Mouse (Mus musculus): ENCODE results near the gene Por.

Por gene

DNA sequence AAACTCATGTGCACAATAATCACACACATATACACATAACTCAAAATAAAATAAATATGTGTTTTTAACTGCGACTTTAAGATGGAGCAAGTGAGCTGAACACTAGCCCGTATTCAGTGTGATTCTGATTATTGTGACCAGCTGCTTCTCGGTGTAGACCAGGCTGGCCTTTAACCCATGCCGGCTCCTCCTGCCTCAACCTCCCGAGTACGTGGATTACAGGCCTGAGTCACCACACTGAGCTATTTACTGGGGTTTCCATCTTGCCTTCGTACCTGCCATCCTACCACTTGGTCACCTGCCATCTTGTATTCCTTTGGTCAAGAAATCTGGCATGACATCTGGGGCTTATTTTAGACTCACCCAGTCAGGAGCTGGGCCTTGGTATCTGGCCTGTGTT lies 33.6 kb downstream of the Por start:
- no peak for DNase-seq

DNA sequence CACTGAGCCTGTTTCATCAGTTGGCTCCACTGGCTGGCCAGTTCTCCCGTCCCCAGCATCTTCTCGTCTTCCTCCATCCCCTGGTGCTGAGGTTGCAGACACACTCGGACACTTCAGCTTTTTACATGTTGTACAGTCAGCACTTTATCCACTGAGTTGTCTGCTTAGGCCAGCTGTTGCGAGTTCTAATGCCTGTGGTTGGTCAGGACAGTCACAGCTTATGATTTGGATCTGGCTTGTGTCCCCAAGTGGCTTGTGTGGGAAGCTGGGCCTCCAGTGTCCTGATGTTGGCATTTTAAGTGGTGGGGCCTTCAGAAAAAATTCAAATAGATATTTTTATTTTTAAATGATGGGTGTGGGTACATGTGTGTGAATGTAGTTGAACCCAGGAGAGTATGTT lies 35.5 kb downstream of the Por start:
- no peak for DNase-seq

DNA sequence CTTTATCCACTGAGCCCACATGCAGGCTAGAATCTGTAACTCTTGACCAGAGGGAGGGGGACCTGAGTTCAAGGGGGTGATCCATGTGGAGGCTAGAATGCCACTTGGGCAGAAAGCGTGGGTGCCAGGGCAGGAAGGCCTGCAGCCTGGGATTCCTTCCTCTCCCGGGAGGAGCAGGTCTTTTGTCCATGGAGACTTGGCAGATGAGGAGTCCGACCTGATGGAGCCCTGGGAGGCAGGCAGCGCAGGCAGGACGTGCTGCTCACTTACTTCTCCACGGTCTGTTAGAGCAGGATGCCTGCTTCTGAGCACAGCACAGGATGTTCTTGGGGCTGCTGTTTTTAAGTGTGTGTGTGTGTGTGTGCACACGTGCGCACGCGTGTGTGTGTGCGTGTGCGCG lies 37.2 kb downstream of the Por start:
- DNase-seq: no peak

DNA sequence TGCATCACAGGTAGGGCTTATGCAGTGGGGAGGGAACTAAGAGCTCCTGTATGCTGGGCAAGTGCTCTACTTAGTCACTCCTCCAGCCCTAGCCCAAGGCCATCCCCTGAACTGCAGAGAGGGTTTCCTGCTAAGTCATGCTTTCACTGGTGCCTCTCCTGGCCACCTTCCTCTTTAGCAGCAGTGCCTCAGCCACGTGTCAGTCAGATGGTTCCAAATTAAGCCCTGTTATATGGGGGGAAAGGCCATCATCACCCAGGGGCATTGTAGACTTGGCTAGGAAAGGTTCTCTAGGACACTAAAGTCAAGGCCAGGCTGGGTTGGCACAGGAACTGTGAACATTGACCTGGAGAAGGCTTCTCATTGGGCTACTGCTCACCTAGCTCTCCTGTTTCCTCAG lies 38.0 kb downstream of the Por start:
- peak in 1 of 2 experiments; percentile 43 for DNase-seq

DNA sequence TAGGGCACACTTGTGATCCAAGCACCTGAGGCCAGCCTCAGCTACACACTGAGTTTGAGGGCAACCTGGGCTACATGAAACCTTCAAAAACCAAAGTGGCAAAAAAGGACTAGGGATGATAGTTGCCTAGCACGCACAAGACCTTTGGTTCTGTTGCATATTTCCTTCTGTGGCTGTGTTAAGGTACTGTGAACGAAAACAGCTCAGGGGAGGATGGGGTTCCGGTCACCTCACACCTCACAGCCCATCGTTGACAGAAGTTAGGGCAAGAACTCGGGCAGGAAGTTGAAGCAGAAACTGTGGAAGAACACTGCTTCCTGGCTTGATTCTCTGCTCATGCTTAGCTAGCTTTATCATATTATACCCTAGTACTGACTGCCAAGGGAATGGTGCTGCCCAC lies 39.9 kb downstream of the Por start:
- DNase-seq: no peak

DNA sequence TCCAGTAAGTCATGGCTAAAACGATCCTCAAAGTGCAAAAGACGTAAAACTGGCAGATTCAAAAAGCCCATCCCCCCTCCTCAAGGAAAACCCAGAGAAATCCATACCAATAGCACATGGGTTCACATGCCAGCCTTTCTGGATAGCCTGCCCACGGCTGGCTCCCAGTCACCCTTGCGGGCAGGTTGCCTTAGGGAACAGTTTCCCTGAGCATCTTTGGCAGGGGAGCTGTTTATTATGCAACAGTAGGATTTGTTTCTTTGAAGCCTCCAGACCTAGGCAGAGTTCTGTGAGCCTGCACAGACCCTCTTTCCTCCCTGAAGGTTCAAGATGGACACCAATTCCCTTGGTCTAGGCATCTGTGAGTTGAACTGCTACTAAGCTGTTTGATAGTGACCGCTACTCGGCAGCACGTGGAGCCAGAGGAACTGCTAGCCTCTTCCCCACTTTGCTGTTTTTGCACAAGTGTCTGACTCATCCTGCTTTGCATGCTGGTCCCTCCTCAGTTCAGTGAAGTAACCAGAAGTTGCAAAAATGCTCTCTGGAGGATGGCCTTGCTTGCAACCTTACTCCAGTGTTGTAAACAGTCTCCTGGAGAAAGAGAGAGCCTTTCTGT lies 40.9 kb downstream of the Por start:
- peak in 1 of 2 experiments; percentile 48 for DNase-seq

DNA sequence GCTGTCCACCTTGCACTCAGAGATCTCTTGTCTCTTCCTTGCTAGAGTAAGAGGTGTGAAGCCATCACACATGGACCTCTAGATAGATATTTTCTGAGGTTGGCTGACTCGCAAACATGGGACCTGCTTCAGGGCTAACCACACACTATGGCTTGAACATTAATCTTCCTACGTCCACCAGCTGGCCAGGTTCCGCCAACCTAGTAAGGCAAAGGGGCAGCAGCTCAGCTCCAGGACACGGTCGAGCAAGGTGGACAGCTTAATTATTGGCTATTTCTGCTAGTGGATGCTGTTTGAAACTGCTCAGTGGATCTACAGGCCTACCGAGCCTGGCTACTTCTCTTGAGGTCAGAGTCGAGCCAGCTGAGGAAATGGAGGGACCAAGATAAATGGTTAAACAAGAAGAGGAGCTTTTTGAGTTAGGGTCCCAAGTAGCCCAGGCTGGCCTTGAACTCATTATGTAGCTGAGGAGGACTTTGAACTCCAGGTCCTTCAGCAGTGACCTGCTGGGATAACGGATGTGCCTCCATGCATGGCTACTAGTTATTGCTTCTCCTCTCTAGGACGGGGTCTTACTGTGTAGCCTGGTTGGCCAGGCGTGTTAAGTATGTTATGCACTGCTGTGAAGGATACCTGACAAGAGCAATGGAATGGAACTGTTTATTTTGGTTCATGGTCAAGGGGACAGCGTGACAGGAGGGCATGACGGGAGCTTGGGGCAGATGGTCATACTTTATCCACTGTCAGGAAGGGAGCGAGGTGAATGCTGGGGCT lies 41.9 kb downstream of the Por start:
- no peak for DNase-seq

DNA sequence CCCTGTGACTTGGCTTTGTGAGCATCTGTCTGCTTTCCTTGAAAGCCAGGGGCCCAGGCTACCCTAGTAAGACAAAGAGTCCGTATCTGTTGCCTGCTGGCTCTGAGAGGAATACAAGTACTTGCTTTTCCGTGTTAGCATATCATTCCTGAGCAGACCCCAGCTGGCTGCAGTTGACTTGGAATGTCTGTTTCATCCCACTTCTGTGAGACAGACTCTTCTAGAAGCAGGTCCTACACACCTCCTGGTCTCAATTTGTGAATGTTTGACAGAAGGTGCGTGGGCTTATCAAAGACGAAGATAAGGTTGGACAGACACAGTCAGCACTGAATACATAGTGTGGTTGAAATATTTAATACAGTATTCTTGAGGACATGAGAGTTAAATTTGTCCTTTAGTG lies 43.0 kb downstream of the Por start:
- DNase-seq: no peak

DNA sequence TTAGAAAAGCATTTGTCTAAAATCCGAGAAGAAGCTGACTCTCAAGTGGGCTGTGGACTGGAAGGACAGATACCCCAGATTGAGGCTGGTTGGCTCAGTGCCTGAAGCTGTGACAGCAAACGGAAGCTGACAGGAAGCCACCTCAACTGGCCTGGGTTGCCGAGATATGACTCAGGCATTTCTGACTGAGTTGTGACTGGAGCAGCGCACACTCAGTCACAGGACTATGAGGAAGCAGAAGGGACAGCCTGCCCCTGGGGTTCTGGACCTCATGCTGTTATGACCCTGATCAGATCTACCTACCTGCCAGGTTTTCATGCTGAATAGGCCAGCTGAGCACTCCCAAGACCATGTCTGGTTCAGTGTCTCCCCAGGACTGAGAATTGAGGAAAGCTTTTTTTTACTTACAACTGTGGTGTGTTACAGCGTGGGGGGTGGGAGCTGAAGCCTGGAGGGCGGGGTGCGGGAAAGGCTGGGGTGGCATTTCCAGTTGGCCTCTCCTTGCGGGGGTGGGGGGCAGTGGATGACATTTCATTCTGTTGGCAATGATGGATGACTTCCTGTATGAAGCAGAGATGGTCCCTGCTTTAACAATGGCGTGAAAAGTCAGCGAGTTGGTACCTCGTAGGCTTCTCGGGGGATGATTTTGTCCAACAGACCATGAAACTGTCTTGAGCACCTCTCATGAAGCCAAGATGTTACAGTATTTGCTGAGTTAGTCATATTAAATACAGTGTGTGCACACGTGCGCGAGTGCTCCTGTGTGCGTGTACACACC lies 43.8 kb downstream of the Por start:
- peak; percentile 82 to 84 for DNase-seq

DNA sequence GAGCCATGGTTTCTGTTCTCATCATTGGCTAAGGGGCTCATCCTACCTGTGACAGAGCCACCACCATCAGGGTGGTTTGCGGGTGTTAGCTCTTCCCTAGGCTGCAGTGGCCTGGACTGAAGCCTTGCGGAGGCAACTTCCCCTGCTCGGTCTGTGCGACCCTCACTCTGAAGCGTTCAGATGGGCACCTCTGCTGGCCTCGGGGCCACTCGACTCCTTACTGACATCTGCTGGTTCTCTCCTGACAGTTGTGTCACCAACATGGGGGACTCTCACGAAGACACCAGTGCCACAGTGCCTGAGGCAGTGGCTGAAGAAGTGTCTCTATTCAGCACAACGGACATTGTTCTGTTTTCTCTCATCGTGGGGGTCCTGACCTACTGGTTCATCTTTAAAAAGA lies 45.8 kb downstream of the Por start:
- peak in 1 of 2 experiments; percentile 50 for DNase-seq

DNA sequence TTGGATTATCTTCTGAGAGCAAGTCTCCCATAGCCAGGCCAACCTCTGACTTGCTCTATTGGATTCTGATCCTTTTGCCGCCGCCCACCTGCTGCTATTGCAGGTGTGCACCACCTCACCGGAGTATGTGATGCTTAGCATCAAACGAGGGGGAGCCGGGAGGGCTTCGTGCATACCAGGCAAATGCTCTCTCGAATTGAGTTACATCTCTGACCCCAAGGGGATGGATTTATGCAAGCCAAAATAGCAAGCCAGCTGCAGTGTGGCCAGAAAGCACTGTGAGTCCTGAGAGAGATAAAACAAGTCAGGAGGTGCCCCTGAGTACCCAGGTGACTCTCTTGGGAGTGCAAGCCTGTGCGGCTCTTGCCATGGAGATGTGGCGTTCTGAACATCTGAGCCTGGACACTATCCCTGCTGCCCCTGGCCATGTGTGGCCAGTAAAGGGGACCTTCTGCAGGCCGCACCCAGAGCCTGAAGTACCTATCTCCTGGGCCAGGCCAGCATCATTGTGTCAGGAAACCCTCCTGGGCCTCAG lies 49.8 kb downstream of the Por start:
- no peak for DNase-seq

DNA sequence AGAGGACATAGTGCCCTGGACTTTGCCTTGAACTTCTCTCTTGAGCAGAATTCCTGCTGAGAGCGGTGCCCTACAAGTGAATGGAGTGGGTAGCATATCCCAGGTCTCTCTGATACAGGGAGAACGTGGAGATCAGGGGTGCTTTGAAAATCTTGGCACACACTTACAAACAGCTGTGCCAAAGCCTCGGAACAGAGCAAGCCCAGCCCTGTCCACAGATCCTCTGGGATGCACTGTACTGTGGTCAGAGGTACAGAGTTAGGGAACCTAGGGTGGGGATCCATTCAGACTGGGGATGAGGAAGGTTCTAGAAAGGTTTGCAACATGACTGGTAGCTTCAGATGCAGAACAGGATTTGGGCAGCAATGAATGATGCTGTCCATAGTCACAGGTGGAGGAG lies 50.3 kb downstream of the Por start:
- DNase-seq: no peak

DNA sequence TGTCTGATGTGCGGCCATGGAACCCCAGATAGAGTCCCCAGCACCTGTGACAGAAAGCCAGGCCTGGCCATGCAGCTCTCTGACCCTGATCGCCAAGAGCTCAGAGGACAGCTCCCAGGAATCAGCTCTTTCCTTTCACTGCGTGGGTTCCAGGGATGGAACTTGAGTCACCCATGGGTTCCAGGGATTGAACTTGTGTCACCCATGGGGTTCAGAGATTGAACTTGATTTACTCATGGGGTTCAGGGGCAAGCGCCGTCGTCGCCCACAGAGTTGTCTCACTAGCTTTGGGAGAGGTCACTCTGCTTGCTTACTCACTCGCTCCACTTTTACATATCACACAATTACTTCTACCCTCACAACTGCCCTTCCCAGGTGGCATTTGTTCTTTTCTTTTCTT lies 51.2 kb downstream of the Por start:
- no peak for DNase-seq

DNA sequence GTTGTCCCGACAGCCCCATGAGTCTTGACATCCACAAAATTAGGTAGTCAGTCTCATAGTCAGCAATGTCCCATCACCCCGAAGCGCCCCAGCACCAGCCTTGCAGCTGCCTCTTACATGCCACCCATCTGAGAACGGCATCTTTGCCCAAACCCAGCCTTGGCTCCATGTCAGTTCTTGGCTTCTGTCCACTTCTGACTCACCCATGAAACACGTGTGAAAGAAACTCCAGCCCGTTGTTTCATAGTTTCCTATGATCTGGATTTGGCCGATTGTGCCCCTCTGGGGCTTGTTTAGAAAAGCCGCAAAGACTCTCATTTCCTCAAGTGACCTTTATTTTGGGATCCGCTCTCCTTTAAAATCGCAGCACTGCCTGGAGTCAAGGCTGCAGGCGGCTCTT lies 52.3 kb downstream of the Por start:
- DNase-seq: peak; percentile 71 to 74

DNA sequence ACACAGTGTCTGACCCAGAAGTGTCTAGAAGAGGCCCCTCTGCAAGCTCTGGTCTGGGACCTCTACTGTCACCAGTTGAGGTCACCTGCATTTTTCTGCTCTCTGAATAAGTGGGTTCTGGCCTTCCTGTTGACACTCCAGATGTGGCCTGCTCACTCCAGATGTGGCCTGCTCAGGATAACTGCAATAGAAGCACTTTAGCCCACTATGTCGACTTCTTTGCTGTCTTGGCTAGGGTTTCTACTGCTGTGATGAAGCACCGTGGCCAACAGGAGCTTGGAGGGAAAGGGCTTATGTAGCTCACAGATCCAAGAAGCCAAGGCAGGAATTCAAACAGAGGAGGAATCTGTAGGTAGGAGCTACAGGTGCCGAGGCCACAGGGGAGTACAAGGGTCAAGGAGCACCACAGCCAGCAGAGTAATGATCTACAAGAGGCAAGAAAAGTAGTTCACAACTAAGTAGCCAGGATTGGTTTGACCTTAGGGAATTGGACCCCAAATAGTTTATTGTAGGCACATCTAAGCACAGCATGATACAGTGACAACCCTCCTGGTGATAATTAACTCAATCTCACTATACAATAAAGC lies 53.4 kb downstream of the Por start:
- no peak for DNase-seq

DNA sequence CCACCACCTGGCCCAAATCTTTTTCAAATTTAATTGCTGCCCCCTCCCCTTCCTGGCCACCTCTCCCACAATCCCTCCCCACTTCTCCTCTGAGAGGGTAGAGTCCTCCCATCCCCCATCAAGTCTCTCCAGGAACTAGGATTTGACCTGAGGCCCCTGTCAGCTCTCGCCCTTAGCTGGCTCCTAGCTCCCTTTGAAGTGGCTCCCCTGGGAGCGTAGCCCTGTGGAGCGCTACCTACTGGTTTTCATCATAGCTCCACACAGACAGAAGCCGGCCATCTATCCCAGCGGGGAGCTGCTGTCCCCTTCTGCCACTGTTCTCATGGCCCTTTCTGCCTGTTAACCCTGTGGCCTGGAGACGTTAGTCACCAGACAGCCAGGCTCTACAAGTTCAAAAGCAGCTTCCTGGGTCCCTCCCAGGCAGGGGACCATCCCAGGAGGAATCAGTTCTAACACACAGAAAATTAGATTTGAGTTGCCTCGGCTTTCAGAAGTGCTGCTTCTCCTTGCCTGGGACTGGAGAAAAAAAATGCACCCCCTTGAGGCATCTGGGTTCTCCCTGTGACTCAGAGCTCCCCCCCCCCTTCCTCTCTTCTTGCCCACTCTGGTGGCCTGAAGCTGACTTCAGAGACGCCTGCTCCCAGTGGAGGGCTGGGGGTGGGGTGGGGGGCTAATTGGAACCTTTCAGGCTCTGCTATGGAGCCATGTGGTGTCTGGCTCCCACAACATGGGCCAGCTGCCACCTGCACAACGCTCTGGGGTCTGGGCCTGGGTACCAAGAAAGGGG lies 54.9 kb downstream of the Por start:
- DNase-seq: peak in 1 of 2 experiments; percentile 25

DNA sequence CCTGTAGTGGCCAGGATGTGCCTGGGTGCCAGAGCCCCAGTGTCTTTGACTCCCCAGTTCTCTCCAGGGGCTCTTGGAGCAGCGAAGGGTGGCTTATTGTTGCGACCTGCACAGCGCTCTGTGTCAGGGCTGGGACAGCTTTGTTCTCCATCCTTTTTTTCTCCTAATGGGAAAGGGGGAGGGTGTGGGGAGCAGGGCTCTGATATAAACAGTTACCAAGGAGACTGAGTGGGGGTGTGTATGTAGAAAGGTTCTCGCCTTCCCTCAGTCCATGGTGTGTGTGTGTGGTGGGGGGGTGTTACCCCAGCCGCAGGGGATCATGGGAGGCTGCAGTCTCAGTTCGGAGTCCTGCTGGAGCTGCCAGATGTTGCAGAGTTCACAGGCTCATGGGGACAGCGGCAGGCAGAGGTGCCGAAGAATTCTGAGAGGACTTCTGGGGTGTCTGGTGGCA lies 55.6 kb downstream of the Por start:
- peak; percentile 54 to 77 for DNase-seq

DNA sequence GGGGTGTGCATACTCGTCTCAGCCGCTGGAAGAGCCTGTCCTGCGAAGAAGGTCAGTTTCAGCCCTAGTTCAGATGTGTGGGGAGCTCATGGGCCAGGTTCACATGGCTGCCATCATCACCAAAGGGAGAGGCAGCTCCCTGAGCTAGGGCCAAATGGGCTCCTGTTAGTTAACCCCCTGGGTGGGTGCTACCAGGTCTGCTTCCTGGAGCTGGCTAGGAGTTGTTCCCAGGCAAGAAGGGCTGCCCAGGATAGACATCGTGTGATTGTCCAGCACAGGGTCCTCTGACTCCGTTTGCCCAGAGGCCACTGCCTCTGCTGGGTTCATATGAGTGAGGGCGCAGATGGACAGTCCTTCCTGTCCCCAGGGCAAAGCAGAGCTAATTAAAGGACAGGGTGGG lies 56.2 kb downstream of the Por start:
- no peak for DNase-seq

DNA sequence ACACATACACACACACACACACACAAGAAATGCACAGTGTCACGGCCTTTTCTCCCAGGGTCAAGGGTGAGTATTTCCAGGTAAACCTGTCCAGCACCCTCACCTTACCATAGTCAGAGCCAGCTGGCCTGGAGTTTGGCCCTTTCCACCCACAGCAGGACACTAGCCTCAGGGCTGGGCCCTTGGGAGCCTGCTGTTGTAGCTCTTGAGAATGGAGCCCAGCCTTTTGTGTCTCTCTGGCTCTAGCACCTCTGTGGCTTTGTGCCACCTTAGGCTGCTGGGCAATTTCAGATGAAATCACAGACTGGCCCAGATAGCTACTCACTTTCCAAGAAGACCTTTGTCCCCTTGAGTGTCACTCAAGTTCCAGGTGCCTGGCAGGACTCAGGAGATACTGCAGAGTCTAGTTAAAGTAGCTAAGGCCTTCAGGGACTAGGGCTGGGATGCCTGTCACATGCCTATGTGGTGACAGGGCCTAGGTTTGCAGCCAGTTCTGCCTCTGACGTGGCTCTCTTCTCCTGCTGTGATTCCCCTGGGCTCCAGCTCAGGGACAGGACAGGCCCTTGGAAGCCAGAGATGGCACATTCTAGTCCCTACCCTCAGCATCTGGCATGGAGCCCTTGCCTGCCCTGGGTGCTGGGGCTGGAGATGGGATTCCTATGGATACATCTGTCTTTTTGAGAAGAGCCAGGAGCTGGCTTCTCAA lies 57.0 kb downstream of the Por start:
- DNase-seq: no peak

DNA sequence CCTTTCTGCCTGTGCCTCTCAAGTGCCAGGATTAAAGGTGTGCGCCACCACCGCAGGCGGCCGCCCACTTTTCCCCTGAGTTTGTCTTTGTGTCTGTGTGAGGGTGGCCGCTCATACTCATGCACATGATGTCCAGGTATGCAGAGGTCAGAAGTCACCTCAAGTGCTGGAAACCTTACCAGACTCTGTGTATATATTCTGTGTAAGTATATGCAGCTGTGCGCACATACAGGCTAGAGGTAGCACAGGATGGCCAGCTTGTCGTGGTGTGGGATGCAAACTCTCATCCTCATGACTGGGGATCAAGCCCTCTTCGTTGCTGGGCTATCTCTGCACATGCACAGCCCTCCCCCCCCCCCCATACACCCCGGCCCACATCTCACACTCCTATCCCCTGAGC lies 58.0 kb downstream of the Por start:
- no peak for DNase-seq

DNA sequence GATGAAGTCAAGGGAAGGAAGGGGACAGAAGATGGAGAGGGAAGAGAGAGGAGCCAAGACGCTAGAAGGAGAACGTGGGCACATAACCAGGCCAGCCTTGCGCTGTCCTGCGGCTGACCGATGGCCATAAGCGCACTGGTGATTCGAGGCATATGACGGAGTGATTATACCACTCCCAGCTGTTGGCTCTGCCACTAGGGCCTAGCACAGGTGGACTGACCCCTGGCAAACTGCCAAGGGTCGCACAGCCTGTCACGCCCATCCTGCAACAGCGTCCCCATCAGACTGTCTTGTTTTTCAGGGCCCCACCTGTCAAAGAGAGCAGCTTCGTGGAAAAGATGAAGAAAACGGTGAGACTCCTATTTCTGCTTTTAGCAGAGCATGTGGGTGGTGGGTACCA lies 58.5 kb downstream of the Por start:
- no peak for DNase-seq

DNA sequence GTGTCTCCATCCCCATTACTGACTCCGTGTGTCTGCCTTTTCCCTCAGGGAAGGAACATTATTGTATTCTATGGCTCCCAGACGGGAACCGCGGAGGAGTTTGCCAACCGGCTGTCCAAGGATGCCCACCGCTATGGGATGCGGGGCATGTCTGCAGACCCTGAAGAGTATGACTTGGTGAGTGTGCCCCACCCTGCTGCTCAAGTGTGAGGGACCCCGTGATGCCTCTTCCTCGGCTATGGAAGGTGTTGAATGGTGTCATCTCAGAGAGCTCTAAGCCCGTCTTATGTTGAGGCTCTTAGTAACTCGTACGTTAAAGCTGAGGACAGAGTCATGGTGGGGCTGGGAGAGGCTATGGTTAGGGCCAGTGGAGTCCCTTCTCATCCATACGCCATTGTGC lies 59.5 kb downstream of the Por start:
- DNase-seq: no peak
